Mouse (Mus musculus): ENCODE measurements at regions not wholly inside any gene's neighbourhood (a gene's known extent, or its start where the extent isn't known, plus 50 kb on each side); places are given as distances from the start of the nearest gene placed in this dataset.
"Not testable (repeated sequence)": the region's sequence is repeated elsewhere in the genome, so short reads cannot be mapped to it uniquely, and the experiment has no call there.

DNA sequence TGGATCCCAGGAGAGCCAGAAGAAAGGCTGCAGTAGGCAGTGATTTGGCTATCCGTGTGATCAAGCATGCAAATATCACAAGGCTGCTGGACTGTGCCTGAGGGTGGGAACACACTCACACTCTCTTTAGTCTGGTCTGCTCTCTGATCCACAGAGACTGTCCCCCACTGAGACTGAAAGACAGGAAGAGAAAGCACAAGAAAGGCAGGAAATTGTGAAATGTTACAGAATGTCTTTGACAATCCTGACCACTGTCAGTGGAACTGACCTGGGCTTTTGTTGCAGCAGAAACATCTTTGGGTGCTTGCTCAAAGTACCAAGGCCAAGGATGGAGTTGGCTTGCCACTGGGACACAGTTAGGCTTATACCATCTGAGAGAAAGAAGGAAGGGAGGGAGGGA is 52.3 kb upstream of the Gpd2 start:
- DNase-seq (ENCODE audit: extremely low spot score, low spot score): no peak

DNA sequence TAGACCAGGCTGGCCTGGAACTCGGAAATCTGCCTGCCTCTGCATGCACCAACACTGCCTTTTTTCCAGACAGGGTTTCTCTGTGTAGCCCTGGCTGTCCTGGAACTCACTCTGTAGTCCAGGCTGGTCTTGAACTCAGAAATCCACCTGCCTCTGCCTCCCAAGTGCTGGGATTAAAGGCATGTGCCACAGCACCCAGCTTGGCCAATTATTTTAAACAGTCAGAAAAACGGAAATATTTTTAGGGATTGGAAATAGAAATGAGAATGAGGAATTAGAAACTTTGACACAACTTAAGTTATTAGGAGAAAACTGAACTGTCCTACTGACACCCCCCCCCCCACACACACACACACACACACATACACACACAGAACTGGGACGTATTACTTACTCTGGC is 54.3 kb upstream of the Gpd2 start:
- not testable (repeated sequence) for DNase-seq (ENCODE audit: extremely low spot score, low spot score)

DNA sequence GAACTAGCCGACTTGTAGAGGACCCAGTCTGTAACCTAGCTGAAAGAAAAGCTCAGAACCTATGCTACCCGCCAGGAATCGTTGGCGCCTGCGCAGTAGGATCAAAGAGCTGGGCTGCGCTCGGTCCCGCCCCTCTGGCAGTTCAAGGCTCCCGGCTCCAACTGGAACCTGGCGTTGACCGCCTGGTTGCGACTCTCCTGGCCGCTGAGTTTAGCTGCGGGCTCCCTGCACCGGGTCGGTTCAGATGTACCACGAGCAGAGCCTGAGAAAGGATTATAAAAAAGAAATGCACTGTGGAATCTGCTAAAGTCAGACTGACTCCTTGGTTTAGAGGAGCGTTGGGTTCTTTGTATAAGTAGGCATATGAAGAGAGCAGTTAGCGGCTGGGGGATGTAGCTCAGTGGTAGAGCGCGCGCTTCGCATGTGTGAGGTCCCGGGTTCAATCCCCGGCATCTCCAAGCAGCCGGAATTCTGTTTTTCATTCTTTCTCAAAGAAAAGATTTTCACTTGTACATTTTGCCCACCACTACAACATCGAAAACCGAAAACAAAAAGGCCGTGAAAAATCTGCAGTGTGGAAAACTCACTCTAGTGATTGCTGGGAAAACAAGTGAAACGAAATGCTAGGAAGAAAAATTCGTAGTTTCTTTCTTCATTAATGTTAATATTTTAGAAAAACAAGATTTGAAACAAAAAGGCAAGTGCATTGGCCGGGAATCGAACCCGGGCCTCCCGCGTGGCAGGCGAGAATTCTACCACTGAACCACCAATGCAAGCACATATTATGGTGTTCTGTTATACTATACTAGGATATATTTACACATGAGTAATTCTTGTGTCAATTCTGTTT is 55.5 kb upstream of the Gpd2 start:
- DNase-seq (ENCODE audit: extremely low spot score, low spot score): peak; percentile 97

DNA sequence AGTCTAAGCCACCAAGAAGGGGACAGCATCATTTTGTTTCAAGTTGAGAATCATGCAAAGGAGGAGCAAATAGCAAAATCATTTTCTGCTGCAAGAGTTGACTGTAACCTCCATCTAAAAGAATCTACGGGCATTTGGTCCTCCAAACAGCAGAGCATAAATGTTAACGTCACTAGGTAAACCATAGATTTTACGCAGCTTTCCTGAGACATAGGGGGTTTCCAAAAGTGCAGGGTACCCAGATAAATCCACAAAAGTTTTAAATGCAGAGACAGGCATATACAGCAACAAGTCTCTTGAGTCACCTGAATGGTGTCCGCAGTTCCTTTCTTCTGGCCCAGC is 56.1 kb upstream of the Gpd2 start:
- DNase-seq (ENCODE audit: extremely low spot score, low spot score): no peak

DNA sequence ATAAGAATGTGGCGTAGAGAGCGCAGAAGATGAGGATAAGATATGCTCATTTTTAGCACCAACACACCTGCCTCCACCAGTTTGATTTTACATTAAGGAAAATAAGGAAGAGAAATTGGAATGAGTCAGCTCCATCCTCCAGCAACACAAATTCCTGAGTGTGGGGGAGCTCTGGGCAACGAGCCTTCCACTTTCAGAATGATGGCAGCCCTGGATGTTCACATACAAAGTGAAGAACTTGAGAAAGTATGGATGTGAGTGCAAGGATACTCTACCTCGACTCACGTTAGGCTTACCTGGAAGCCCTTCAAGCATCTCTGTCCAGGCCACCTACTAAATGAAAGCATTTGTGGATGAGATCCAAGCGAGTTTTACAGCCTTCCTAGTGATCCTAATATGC is 54.3 kb upstream of the Nr4a2 start:
- DNase-seq (ENCODE audit: extremely low spot score, low spot score): no peak

DNA sequence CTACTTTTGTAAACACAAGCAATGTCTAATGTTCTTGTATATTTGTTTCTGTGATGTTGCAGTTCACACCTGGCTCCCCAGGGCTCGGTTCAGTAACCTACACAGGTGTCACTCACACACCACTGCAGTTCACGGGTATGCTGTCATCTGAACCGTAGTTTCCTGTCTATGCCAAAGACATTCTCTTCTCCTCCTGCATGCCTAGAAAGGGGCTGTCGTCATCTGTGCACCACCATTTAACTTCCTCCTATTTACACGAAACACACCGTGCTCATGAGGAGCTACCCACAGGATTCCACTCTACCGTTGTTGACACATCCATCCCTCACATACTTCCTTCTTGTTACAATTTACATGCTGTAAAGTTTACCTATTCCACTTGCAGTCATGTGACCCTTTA is 52.7 kb upstream of the Nr4a2 start:
- no peak for DNase-seq (ENCODE audit: extremely low spot score, low spot score)

DNA sequence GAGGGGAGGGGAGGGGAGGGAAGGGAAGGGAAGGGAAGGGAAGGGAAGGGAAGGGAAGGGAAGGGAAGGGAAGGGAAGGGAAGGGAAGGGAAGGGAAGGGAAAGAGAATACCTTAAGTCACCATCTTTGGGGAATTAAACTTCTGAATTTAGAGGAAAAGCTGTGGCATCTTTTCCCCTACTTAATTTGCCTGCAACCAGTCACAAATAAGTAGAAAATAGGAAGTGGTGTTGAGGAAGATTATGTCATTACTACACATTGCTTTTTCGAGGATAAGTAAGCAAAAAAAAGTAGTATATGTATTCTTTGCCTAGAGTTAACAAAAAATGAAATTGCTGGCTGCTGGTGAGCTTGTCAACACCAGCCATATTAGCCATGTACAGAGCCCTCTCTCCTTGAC is 51.4 kb upstream of the Nr4a2 start:
- no peak for DNase-seq (ENCODE audit: extremely low spot score, low spot score)
